Mouse (Mus musculus) liver, adult 2 months (tissue): ENCODE results near the gene Xcl1.

ENCODE experiments used
- CTCF ChIP-seq: fragments of 200-500 bp; IDR thresholded peaks from 2 replicates; pipeline ENCODE4 v1.5.1; 2011; ENCODE audit warnings: low read depth, low read length, control low read depth
- POLR2A ChIP-seq: fragments of 200-500 bp; IDR thresholded peaks from 2 replicates; pipeline ENCODE4 v1.6.1; 2011; ENCODE audit warnings: low read length, control low read depth; ENCODE audit not compliant: insufficient read depth; ENCODE audit errors: extremely low read depth

GRCm38 (mm10) chr1:164959160-164959559 is 23.8 kb upstream of the Xcl1 start:
- TF ChIP-seq CTCF (no peak), POLR2A (no peak)
